Mouse (Mus musculus): ENCODE measurements at regions not wholly inside any gene's neighbourhood (a gene's known extent, or its start where the extent isn't known, plus 50 kb on each side); places are given as distances from the start of the nearest gene placed in this dataset.

DNA sequence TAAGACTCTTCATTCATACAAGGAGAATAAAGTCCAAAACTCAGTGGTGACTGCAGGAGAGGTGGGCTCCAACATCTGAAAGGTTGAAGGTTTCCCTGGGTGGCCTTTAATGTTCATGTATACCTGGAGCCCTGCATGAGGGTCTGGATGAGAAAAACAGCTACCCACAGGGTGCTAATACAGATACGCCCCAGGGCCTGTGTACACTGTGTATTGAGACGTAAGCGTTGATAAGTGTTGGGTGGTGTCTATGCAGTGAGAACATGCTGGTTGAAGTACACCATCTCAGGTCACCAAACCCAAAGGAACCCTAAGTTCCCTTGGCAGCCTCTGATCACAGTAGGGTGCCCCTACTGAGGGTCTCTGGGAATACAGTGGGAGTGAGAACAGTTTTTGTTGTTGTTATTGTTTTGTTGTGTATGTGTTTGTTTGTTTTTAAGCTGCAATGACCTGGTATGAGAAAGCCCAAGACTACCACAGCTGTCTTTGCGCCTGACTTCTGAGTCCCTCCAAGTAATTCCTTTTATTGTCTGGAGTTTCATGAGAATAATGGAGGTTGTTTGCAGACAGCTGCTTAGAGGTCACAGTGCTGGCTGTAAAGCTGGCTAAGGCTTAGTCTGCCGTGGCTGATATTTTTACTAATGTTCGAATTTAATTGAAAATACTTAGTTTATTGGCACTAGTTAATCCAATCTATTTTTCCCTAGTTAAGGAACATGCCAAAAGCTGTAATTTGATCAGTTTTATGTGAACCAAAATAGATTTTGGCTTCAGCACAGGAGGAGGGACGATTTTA is 217.5 kb downstream of the Gm5447 start:
- TF ChIP-seq USF1 (IDR thresholded peaks at IDR 0.05; ENCODE audit: low read depth) (no peak), CEBPB (IDR thresholded peaks at IDR 0.05; ENCODE audit: insufficient read depth, poor library complexity, severe bottlenecking) (no peak), POLR2A (IDR thresholded peaks at IDR 0.05; ENCODE audit: insufficient read length, low read depth) (no peak), MYOD1 (IDR thresholded peaks at IDR 0.05; ENCODE audit: control insufficient read depth in 1 of 3, insufficient read length in 2 of 3, low read depth in 2 of 3) (no peak)

Measured in myocyte (in vitro differentiated cells).